Mouse (Mus musculus): Measurements from ENCODE around the gene Dhdds.

The Dhdds gene

GRCm38 (mm10) chr4:134000466-134001438 is at the start of gene Dhdds:
TSS of gene Dhdds (minus strand) at chr4:134000918.
- DNase-seq (ENCODE audit: low read depth, low spot score), result peak; percentile 99

DNA sequence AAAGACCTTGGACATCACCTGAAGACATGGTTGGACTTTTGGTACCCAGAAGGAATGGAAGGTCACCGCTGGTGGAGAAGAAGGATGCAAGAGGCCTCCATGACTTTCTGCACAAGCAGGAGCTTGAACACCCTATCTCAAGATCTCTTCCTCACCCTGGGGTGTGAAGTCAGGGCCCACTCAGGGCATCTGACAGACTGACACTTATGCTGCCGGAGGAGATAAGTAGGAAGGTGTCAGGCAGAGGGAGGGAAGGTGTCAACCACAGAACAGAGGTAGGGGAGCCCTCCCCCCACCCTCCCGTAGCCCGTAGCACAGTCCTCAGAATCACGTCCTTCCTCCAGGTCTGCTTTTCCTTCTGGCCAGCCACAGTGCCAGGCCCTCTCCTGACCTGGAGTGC is 46.9 kb upstream of the Dhdds start:
- peak; percentile 73 for DNase-seq (ENCODE audit: low read depth, low spot score)

GRCm38 (mm10) chr4:134043041-134043440 is 42.3 kb upstream of the Dhdds start:
- DNase-seq (ENCODE audit: low read depth, low spot score), result peak; percentile 43

DNA sequence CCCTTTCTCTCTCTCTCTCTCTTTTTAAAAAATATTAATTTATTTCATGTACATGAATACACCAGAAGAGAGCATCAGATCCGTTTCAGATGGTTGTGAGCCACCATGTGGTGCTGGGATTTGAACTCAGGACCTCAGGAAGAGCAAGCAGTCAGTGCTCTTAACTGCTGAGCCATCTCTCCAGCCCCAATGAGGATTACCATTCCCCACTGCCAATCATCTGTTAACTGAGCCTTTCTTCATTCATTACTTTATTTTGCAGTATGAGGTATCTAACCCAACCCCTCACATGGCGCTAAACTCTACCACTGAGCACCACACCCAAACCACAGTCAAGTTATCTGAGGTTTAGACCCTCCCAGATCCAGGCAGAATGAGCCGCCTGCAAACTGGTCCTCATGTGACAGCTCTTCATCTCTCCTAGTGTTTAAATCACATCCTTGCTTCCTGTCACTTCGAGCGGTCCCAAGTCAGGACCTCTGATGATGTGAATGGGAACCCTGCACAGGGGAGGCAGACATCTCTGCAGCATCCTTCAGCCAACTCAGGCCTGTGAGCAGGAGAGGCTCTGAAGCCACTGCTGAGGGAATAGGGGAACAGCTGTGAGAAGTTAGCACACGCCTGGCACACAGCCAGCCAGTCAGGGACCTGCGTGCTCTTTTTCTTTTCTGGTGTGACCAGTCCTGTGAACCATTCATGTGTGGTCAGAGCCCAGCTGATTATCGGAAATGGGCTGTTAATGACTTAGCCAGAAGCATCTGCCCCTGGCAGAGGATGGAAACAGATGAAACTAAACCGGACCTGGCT is 40.8 kb upstream of the Dhdds start:
- peak; percentile 74 for DNase-seq (ENCODE audit: low read depth, low spot score)

- peak; percentile 83 for DNase-seq (ENCODE audit: low read depth, low spot score)
Observed at GRCm38 (mm10) chr4:134035953-134036352, 35.2 kb upstream of the Dhdds start.

GRCm38 (mm10) chr4:134025802-134026201 is 25.1 kb upstream of the Dhdds start:
- no peak for DNase-seq (ENCODE audit: low read depth, low spot score)

DNA sequence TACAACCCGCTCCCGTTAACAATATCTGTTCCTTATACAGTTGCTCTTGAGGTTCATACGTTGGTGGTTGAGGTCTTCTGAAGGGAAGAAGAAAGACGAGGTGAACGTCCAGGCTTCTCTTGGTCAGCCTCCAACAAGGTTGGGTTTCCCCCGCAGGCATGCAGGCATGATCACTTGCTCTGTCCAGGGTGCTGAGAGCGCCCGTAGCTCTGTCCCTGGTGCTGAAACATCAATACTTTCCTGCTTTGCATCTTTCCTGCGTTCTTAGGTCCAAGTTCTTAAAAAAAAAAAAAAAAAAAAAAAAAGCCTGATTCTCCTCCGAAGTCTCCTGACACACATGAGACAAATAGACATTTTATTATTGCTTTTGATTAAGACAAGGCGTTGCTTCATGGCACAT is 19.9 kb upstream of the Dhdds start:
- DNase-seq (ENCODE audit: low read depth, low spot score), result peak; percentile 55

DNA sequence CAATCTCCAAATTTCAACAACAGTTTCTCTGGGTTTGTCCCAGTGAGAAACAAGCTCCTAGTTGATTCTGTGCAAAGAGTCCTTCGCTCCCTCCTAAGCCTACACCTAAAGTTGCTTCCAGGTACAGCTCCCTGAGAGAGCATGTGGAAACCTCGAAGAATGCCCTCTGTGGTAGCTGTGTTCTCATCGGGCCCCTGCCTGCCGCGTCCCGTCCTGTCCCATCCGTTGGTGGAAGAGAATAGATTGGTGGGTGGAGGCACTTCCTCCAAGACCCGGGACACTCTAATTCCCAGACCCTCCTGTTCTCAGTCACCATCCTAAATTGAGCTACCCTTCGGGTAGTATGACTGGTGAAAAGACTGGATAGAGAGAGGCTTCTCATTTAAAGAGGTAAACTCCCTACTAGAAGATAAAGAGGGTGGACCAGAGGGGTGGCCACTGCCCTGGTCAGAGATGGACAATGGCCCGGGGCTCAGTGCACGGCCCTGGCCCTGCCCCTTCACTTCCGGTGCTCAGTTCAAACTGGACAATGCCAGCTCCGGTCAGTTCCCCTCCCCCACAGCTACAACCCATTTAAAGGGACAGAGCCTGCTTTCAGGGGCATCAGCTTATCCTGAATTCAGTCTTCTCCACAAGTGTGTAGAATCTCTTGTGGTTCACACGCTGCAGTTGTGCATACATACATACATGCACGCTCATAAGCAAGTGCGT is 19.1 kb upstream of the Dhdds start:
- no peak for DNase-seq (ENCODE audit: low read depth, low spot score)

DNA sequence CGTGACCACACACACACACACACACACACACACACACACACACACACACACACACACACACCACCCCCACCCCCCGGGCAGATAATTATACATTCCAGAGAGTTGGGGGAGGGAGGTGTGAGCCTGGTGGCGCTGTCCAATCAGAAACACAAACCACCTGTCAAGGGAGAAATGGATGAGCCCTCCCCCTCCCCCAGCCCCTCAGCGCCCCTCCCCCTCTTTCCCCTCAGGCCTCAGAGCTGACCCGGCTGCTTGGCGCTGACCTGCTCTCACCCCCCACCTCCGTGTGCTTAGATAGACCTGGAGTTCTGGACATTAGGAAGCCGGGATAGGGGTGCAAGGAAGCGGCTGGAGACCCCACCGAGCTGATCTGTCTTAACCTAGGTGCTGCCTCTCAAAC is 18.5 kb upstream of the Dhdds start:
- DNase-seq (ENCODE audit: low read depth, low spot score), result no peak

GRCm38 (mm10) chr4:134018779-134019145 is 18.0 kb upstream of the Dhdds start, which contains the start of gene Lin28a:
TSS of gene Lin28a (minus strand) at chr4:134018841.
- no peak for DNase-seq (ENCODE audit: low read depth, low spot score)

GRCm38 (mm10) chr4:134018038-134018778 is 17.5 kb upstream of the Dhdds start:
- DNase-seq (ENCODE audit: low read depth, low spot score), result no peak

- no peak for DNase-seq (ENCODE audit: low read depth, low spot score)
Observed at GRCm38 (mm10) chr4:134017201-134017865, 16.6 kb upstream of the Dhdds start.

DNA sequence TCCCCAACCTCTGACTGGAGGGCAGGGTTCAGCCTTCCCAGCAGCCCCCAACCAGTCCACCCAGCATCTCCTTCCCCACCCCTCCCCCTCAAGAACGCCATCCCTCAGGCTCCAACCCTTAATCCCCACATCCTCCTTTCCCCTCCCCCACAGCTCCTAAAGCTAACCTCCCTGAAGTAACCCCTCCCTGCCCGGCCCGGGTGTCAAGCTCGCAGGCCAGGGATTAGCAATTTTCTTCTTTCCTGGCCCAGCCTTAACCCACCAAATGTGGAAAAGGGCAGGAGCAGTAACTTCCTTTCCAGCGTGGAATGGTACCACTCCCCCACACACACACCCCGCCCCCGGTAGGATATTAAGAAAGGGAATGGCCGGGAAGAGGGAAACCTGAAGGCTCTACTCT is 16.0 kb upstream of the Dhdds start:
- DNase-seq (ENCODE audit: low read depth, low spot score), result no peak

GRCm38 (mm10) chr4:134016208-134016607 is 15.5 kb upstream of the Dhdds start:
- no peak for DNase-seq (ENCODE audit: low read depth, low spot score)

- DNase-seq (ENCODE audit: low read depth, low spot score), result no peak
Observed at GRCm38 (mm10) chr4:134012858-134013528, 12.3 kb upstream of the Dhdds start.

DNA sequence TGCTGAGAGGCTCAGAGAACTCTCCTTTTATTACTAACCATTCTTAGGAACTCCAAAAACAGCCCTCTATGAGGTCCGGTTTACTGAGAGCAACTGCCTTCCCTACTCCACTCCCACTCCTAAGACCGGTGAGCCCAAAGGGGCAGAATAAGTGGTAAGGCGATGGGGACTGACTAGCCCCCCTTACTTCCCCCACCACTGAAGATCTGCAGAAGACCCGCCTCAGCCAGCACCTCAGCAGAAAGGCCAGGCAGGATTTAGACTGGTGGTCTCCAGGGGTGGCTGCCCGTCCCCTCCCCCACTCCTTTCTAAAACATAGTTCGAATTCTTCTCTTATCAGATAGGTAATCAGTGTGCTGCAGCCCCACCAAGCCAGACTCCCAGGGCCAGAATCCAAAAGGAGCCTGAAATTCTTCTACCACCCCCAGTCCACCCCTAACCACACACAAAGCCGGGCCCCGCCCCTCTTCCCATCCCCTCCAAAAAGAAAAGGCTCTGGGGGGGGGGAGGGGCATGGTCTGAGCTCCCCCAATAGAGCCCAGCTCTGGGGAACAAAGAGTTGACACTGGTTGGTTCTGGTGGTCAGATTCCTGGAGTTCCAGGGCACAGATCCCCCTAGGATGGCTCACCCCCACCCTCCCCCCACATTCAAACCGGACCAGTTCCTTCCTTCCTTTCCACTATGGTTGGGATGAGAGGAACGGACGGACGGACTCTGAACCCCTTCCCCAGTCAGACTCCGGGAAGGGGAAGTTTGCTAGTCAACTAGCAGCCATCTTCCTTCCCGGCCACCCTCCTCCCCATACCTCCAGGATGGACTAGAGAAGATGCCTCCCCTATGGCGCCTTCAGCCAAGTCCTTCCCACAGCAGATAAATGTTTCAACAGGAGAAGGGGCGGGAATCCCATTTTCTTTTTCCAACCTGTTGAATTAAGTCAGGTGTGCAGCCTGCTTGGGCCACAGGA is 11.0 kb upstream of the Dhdds start:
- no peak for DNase-seq (ENCODE audit: low read depth, low spot score)

- DNase-seq (ENCODE audit: low read depth, low spot score), result no peak
Observed at GRCm38 (mm10) chr4:134009709-134010108, 9.0 kb upstream of the Dhdds start.

GRCm38 (mm10) chr4:134006845-134007244 is 6.1 kb upstream of the Dhdds start:
- no peak for DNase-seq (ENCODE audit: low read depth, low spot score)
